Mouse (Mus musculus) forebrain, postnatal 0 days (tissue): ENCODE measurements around the gene Npff. TPM values are rescaled to one million over a fixed set of nuclear protein-coding genes. Genes with fewer than 3 reads are reported as not detected.
A peak's percentile ranks its signal among the peaks of the same experiment; 100 is the strongest.

Experiments
- ATAC-seq: fragments of 200-750 bp; cut with Nextera tagmentation; 2 replicates; pipeline ENCODE4 v1.8.0; 2017; ENCODE audit warnings: mild to moderate bottlenecking, moderate library complexity
- DNase-seq: peaks from one replicate; pipeline ENCODE4 v3.0.0-alpha.2; 2015
- H3K27ac ChIP-seq: fragments of 300-500 bp; sonication (generic); 2 replicates; pipeline ENCODE4 v1.5.1; 2014; ENCODE audit warnings: low read depth, mild to moderate bottlenecking, antibody characterized with exemption, low read length, moderate library complexity, mixed read lengths
- H3K27me3 ChIP-seq: fragments of 300-500 bp; sonication (generic); 2 replicates; pipeline ENCODE4 v1.6.1; 2014; ENCODE audit warnings: mild to moderate bottlenecking, low read length, mixed read lengths; ENCODE audit not compliant: insufficient read depth
- H3K36me3 ChIP-seq: fragments of 300-500 bp; sonication (generic); 2 replicates; pipeline ENCODE4 v1.6.1; 2014; ENCODE audit warnings: mild to moderate bottlenecking, moderate library complexity; ENCODE audit not compliant: insufficient read depth
- H3K4me1 ChIP-seq: fragments of 300-500 bp; sonication (generic); 2 replicates; pipeline ENCODE4 v1.6.1; 2014; ENCODE audit warnings: antibody characterized with exemption; ENCODE audit not compliant: insufficient read depth
- H3K4me2 ChIP-seq: fragments of 300-500 bp; sonication (generic); 2 replicates; pipeline ENCODE4 v1.6.1; 2014; ENCODE audit warnings: low read depth, mild to moderate bottlenecking, moderate library complexity
- H3K4me3 ChIP-seq: fragments of 300-500 bp; sonication (generic); 2 replicates; pipeline ENCODE4 v1.5.1; 2014; ENCODE audit warnings: low read depth, low read length, mixed read lengths
- H3K9ac ChIP-seq: fragments of 300-500 bp; sonication (generic); 2 replicates; pipeline ENCODE4 v1.6.1; 2014; ENCODE audit warnings: mild to moderate bottlenecking
- H3K9me3 ChIP-seq: fragments of 300-500 bp; sonication (generic); 2 replicates; pipeline ENCODE4 v1.6.1; 2016; ENCODE audit warnings: low read length
- CTCF ChIP-seq: sonication (generic); IDR thresholded peaks from 2 replicates; pipeline ENCODE4 v1.5.1; 2016; ENCODE audit warnings: antibody characterized with exemption, control low read depth, low read depth
- WGBS: fragments of 180-500 bp; shearing (Covaris S2); extraction: QIAGEN DNeasy Blood & Tissue Kit; methylation state at CpG from one replicate; pipeline ENCODE4 v1.1.7; 2014; 5-methylcytosine and 5-hydroxymethylcytosine counted together
- polyA plus RNA-seq: library from polyadenylated mRNA; unstranded; fragments of >200 nt; fragmentation: Nextera tagmentation; extraction: Ambion mirVana; gene quantifications from 2 replicates; pipeline ENCODE4 v1.2.1, GENCODE M21; 2015
- total RNA-seq: library from RNA; depleted of rRNA; stranded (reverse); fragments of >200 nt; gene quantifications from 2 replicates; pipeline ENCODE4 v1.2.3, GENCODE M21; 2014

The Npff gene
- total and polyA plus RNA-seq, 2 experiments from 2014 or later: 1.5 to 3.1 TPM

DNA sequence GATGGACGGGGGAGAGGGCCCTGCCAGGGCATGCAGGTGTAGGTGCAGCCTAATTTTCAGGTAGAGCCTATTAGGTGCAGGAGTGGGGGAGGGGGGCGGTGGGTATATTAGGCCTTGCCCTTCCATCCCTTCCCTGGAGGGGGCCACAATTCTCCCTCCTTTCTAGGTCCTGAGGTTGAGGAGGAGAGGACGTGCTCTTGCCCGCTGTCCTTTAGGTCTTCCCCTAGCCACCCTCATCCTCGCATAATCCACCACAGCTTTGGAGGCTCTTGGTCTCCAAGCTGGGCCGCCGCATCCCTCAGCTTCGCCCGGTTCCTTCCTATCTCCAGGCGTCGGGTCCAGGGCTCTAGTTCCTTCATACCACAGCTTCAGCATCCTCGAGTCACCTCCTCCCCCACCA lies 8.4 kb downstream of the Npff start:
- H3K9ac ChIP-seq: peak overlapping the region; percentile 79
- ATAC-seq (no peak), DNase-seq (peak; percentile 45)
- H3K27me3 ChIP-seq: no peaks in the 10 kb centered on the region
- H3K4me1 ChIP-seq: peaks cover 20% of the 10 kb centered on the region; the same call in 1 of the 2 replicates
- TF ChIP-seq CTCF: peak; percentile 28
- no peaks in the 10 kb centered on the region for H3K9me3 ChIP-seq
- peaks cover 5% of the 10 kb centered on the region for H3K36me3 ChIP-seq
- H3K4me3 ChIP-seq: peak overlapping the region; percentile 75
- 1% methylated on average over 12 of the region's 12 CpGs for WGBS
- peak overlapping the region; percentile 73 for H3K4me2 ChIP-seq
- peak overlapping the region; percentile 96 for H3K27ac ChIP-seq

- TF ChIP-seq CTCF: no peak
- peak overlapping the region; percentile 73 for H3K4me2 ChIP-seq
- peaks cover 25% of the 10 kb centered on the region for H3K4me1 ChIP-seq
- H3K9me3 ChIP-seq: no peaks in the 10 kb centered on the region
- DNase-seq (no peak), ATAC-seq (no peak)
- H3K27ac ChIP-seq: peak overlapping the region; percentile 96
- H3K27me3 ChIP-seq: no peaks in the 10 kb centered on the region
- peaks cover 2% of the 10 kb centered on the region; the same call in 1 of the 2 replicates for H3K36me3 ChIP-seq
- H3K9ac ChIP-seq: peak overlapping the region; percentile 79
- WGBS: 34% methylated on average over 4 of the region's 4 CpGs
- H3K4me3 ChIP-seq: peak overlapping the region; percentile 75
These were observed 9.0 kb downstream of the Npff start for GRCm38 (mm10) chr15:102515791-102516190.

DNA sequence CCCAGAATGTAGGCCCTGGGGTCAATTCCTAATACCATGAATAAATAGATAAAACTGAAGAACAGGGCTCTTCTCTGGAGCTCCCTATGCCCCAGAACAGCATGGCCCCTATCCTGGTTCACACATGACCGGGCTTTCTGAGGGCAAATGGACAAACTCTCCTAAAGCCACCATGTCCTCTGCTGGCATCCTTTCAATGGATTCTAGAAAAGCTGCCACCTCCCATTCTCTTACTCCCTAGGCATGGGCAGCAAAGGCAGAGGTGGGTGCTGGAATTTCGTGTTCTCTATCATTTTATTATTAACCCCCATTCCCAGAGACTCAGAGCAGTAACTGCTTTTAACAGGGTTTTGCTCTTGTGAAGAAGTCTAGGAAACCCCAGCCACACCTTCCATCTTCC lies 9.5 kb downstream of the Npff start:
- Histone ChIP-seq H3K27me3 (no peaks in the 10 kb centered on the region), H3K4me1 (peaks cover 26% of the 10 kb centered on the region), H3K27ac (no peak overlapping the region), H3K4me2 (peak overlapping the region; percentile 73), H3K4me3 (peak overlapping the region; percentile 75; the same call in 1 of the 2 replicates), H3K9me3 (no peaks in the 10 kb centered on the region), H3K9ac (no peak overlapping the region), H3K36me3 (no peaks in the 10 kb centered on the region)
- DNase-seq: no peak
- 86% methylated on average over 2 of the region's 2 CpGs for WGBS
- no peak for ATAC-seq
- no peak for TF ChIP-seq CTCF

- H3K4me1 ChIP-seq: peaks cover 34% of the 10 kb centered on the region
These were observed 11.7 kb downstream of the Npff start for GRCm38 (mm10) chr15:102513004-102513403.

DNA sequence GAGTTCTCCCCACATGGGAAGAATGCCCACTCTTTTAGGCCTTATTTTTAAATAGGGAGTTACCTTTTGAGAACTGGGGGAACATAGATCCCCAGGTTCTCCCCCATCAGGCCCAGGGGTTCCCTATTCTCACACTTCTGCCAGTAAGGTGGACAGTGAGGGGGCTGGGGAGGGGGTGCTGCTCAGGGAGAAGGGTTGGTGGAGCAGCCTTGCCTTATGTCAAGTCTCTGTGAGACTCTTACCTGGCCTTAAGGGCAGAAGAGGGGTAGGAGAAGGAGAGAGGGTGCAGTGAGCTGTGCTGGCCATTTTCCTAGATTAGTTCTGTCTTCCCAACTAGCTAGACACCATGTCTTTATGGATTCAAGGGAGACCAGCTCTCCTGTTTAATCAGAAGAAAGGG lies 12.3 kb downstream of the Npff start:
- Histone ChIP-seq H3K9ac (no peak overlapping the region; the same call in 1 of the 2 replicates), H3K27me3 (no peaks in the 10 kb centered on the region), H3K36me3 (peaks cover 4% of the 10 kb centered on the region; the same call in 1 of the 2 replicates), H3K9me3 (no peaks in the 10 kb centered on the region), H3K4me3 (no peak overlapping the region), H3K4me2 (no peak overlapping the region), H3K27ac (0 out of 2 replicates have a peak overlapping the region, but pooled peaks have one; percentile 96), H3K4me1 (peaks cover 34% of the 10 kb centered on the region)
- TF ChIP-seq CTCF: no peak
- DNase-seq (no peak), ATAC-seq (no peak)

More at GRCm38 (mm10) chr15:102513004-102513403, 11.7 kb downstream of the Npff start:
- ATAC-seq (no peak), DNase-seq (no peak)
- Histone ChIP-seq H3K27me3 (no peaks in the 10 kb centered on the region), H3K27ac (no peak overlapping the region), H3K9me3 (no peaks in the 10 kb centered on the region), H3K9ac (no peak overlapping the region), H3K36me3 (no peaks in the 10 kb centered on the region; the same call in 1 of the 2 replicates), H3K4me2 (no peak overlapping the region), H3K4me3 (no peak overlapping the region)
- WGBS: 82% methylated on average over 3 of the region's 3 CpGs
- no peak for TF ChIP-seq CTCF

- no peak for TF ChIP-seq CTCF
- peak overlapping the region; percentile 96 for H3K27ac ChIP-seq
- H3K4me1 ChIP-seq: peaks cover 34% of the 10 kb centered on the region
- no peak overlapping the region; the same call in 1 of the 2 replicates for H3K4me2 ChIP-seq
- H3K9ac ChIP-seq: peak overlapping the region; percentile 18; the same call in 1 of the 2 replicates
- H3K9me3 ChIP-seq: no peaks in the 10 kb centered on the region
- ATAC-seq: no peak
- peaks cover 9% of the 10 kb centered on the region; the same call in 1 of the 2 replicates for H3K36me3 ChIP-seq
- 35% methylated on average over 5 of the region's 5 CpGs for WGBS
- no peaks in the 10 kb centered on the region for H3K27me3 ChIP-seq
- no peak for DNase-seq
- H3K4me3 ChIP-seq: no peak overlapping the region
These were observed 12.7 kb downstream of the Npff start for GRCm38 (mm10) chr15:102512010-102512409.

GRCm38 (mm10) chr15:102511285-102511833 lies 13.4 kb downstream of the Npff start:
- Histone ChIP-seq H3K27ac (peak overlapping the region; percentile 96), H3K4me1 (peaks cover 34% of the 10 kb centered on the region), H3K27me3 (no peaks in the 10 kb centered on the region), H3K9me3 (no peaks in the 10 kb centered on the region), H3K36me3 (peaks cover 11% of the 10 kb centered on the region; the same call in 1 of the 2 replicates), H3K4me3 (peak overlapping the region; percentile 66), H3K4me2 (peak overlapping the region; percentile 88), H3K9ac (peak overlapping the region; percentile 83; the same call in 1 of the 2 replicates)
- WGBS: 19% methylated on average over 6 of the region's 6 CpGs
- no peak for TF ChIP-seq CTCF
- no peak for DNase-seq
- ATAC-seq: no peak
